Mouse (Mus musculus) left cerebral cortex, adult 18-20 months (tissue): ENCODE measurements at regions not wholly inside any gene's neighbourhood (a gene's known extent, or its start where the extent isn't known, plus 50 kb on each side); places are given as distances from the start of the nearest gene placed in this dataset.

Experiments used
- DNase-seq, 2 experiments: peaks; one replicate each; pipeline ENCODE4 v3.0.0; 2021 to 2022; ENCODE audit warnings: low spot score in 2 of 2, mixed read lengths in 1 of 2

DNA sequence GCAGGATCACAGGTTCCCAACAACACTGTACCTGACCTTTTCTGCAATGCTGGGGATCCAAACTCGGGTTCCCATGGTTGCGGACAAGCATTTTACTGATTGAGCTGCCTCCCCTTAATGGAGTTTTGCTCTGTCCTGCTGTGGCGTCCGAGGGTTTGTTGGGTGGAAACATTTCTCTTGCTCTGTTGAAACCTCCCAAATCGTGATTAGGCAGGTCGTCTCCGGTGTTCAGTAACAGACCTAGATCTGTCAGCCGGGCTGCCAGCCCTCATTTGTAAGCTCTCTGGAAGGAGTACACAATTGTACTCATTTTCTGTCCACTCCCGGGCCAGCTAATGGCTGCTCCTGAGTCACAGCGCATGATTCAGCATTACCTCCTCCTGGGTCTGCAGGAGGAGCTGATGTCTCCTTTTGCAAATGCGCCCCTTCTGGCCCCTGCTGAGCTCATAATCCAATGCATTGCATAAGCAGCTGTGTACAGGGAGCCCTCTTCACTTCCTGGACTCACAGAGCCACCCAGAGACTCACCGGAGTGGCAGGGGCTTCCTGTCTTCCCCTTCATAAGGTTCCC is 49.8 kb upstream of the Sipa1l2 start:
- DNase-seq = peak; percentile 10 to 16
